ENCODE assay signal across 19 mouse cellular contexts in genomic region chr13:58523761-58524117, GRCm38 (mm10).
DNase-seq lines count a peak whose midpoint lies in the region; ATAC-seq and TF ChIP-seq lines count a peak whose summit lies in the region.
"Had no signal": no experiment of that assay in that cellular context is flagged by ENCODE, and none has a peak within 500 bp of the region (broad histone marks: within the 10 kb centered on the region; RNA-seq: fewer than 3 reads in every experiment).

No protein-coding gene starts in this region.

- 30% methylated on average over 7 of the region's 7 CpGs for whole genome bisulfite sequencing in heart, postnatal 0 days
- WGBS in limb, embryonic 13.5 days = 59% methylated on average over 7 of the region's 7 CpGs
- WGBS in forebrain, embryonic 12.5 days = 80% methylated on average over 7 of the region's 7 CpGs

- H3K27ac ChIP-seq in heart, postnatal 0 days (ENCODE audit: low read depth) = no peak overlapping the region
- H3K27ac ChIP-seq in limb, embryonic 13.5 days = no peak overlapping the region
- no peak overlapping the region for H3K27ac ChIP-seq in forebrain, embryonic 12.5 days
- H3K27ac ChIP-seq: embryonic facial prominence, embryonic 15.5 days; gastrocnemius, adult 2 months; heart, adult 2 months; hindbrain, embryonic 15.5 days; left cerebral cortex, adult 2 months; midbrain, embryonic 13.5 days had no signal

- no peaks in the 10 kb centered on the region for H3K9me3 ChIP-seq in heart, postnatal 0 days (replicated peaks; ENCODE audit: control insufficient read depth, low read length)
- no peaks in the 10 kb centered on the region for H3K9me3 ChIP-seq in limb, embryonic 13.5 days
- no peaks in the 10 kb centered on the region for H3K9me3 ChIP-seq in forebrain, embryonic 12.5 days
- H3K9me3 ChIP-seq: embryonic facial prominence, embryonic 15.5 days; hindbrain, embryonic 15.5 days; midbrain, embryonic 13.5 days had no signal

- H3K9ac ChIP-seq in heart, postnatal 0 days (replicated peaks; ENCODE audit: low read depth, low read length) = no peak overlapping the region; the same call in 1 of the 2 replicates
- H3K9ac ChIP-seq in limb, embryonic 13.5 days = no peak overlapping the region
- H3K9ac ChIP-seq in forebrain, embryonic 12.5 days = no peak overlapping the region
- H3K9ac ChIP-seq: embryonic facial prominence, embryonic 15.5 days; hindbrain, embryonic 15.5 days; midbrain, embryonic 13.5 days had no signal

- no peak for ATAC-seq in heart, postnatal 0 days (ENCODE audit: insufficient read depth, low read depth)
- ATAC-seq in limb, embryonic 13.5 days (ENCODE audit: low FRiP score, low read depth) = no peak
- ATAC-seq in megakaryocyte progenitor cell, adult 5-6 weeks (replicated peaks; ENCODE audit: poor library complexity) = peak; percentile 10; the same call in 1 of the 2 replicates
- no peak for ATAC-seq in forebrain, embryonic 12.5 days (ENCODE audit: low FRiP score)
- ATAC-seq: CD4-positive, CD25-positive, alpha-beta regulatory T cell, adult 4 months; forebrain, embryonic 16.5 days; midbrain, embryonic 13.5 days had no signal

- TF ChIP-seq EP300 in heart, postnatal 0 days (IDR thresholded peaks at IDR 0.05; ENCODE audit: low read depth) = no peak

- no peak overlapping the region for H3K4me3 ChIP-seq in heart, postnatal 0 days (ENCODE audit: low read depth, low read length)
- H3K4me3 ChIP-seq in limb, embryonic 13.5 days = no peak overlapping the region
- no peak overlapping the region for H3K4me3 ChIP-seq in forebrain, embryonic 12.5 days (replicated peaks)
- H3K4me3 ChIP-seq: embryonic facial prominence, embryonic 15.5 days; gastrocnemius, adult 2 months; heart, adult 2 months; hindbrain, embryonic 15.5 days; left cerebral cortex, adult 2 months; midbrain, embryonic 13.5 days had no signal

- DNase-seq in heart, postnatal 0 days (ENCODE audit: low spot score) = peak; percentile 4
- DNase-seq in heart, postnatal 25 days (ENCODE audit: low spot score) = no peak
- DNase-seq in MEL-GATA-1-ER (ENCODE audit: extremely low read depth, low read depth) = peak; percentile 39
- DNase-seq in kidney, adult 18-20 months = no peak
- DNase-seq: adrenal gland, postnatal 14 days; cerebellum, adult 2 months; gastrocnemius, adult 2 months; heart, adult 2 months; lung, postnatal 14 days; spleen, adult 18-20 months had no signal

- TF ChIP-seq CTCF in heart, postnatal 0 days (IDR thresholded peaks at IDR 0.05; ENCODE audit: low read depth) = no peak

- intact Hi-C loops in heart, postnatal 25 days (cut with DNase I) = no loop called here

- H3K4me2 ChIP-seq in heart, postnatal 0 days (ENCODE audit: low read depth, low read length) = peak overlapping the region; percentile 50; the same call in 1 of the 2 replicates
- H3K4me2 ChIP-seq in limb, embryonic 13.5 days (replicated peaks) = peak overlapping the region; percentile 60; the same call in 1 of the 2 replicates
- no peak overlapping the region for H3K4me2 ChIP-seq in forebrain, embryonic 12.5 days
- H3K4me2 ChIP-seq: hindbrain, embryonic 15.5 days; midbrain, embryonic 13.5 days had no signal

- peaks cover 10% of the 10 kb centered on the region; the same call in 1 of the 2 replicates for H3K27me3 ChIP-seq in heart, postnatal 0 days (ENCODE audit: control insufficient read depth, insufficient read depth, low read length)
- H3K27me3 ChIP-seq in limb, embryonic 13.5 days = peaks cover 14% of the 10 kb centered on the region; the same call in 1 of the 2 replicates
- peaks cover 15% of the 10 kb centered on the region; the same call in 1 of the 2 replicates for H3K27me3 ChIP-seq in forebrain, embryonic 12.5 days
- H3K27me3 ChIP-seq: embryonic facial prominence, embryonic 15.5 days; hindbrain, embryonic 15.5 days had no signal

- peaks cover 26% of the 10 kb centered on the region for H3K4me1 ChIP-seq in heart, postnatal 0 days (ENCODE audit: control insufficient read depth, insufficient read depth)
- peaks cover 17% of the 10 kb centered on the region for H3K4me1 ChIP-seq in limb, embryonic 13.5 days
- H3K4me1 ChIP-seq in forebrain, embryonic 12.5 days = 0 out of 2 replicates have a peak, but pooled peaks cover 6% of the 10 kb centered on the region
- H3K4me1 ChIP-seq: hindbrain, embryonic 15.5 days; midbrain, embryonic 13.5 days had no signal

- no peaks in the 10 kb centered on the region for H3K36me3 ChIP-seq in heart, postnatal 0 days (replicated peaks; ENCODE audit: control insufficient read depth, insufficient read depth, low read length)
- no peaks in the 10 kb centered on the region for H3K36me3 ChIP-seq in limb, embryonic 13.5 days
- H3K36me3 ChIP-seq in forebrain, embryonic 12.5 days (replicated peaks) = no peaks in the 10 kb centered on the region
- H3K36me3 ChIP-seq: embryonic facial prominence, embryonic 15.5 days; hindbrain, embryonic 15.5 days; midbrain, embryonic 13.5 days had no signal

Comparison
In these comparisons a context has a peak if more than half of its experiments do, and no peak if none do; other contexts are left out.
1. DNase-seq: peak in heart, postnatal 0 days (single experiment) and MEL-GATA-1-ER (single experiment); none in heart, postnatal 25 days (single experiment) and kidney, adult 18-20 months (single experiment).